Mouse (Mus musculus): ENCODE measurements around the gene Grin2d. TPM values are rescaled to one million over a fixed set of nuclear protein-coding genes. Genes with fewer than 3 reads are reported as not detected.

Gene Grin2d
- total and polyA plus RNA-seq, 2 experiments from 2014 or later: 4.4 to 37.8 TPM

- Histone ChIP-seq H3K27ac (no peak overlapping the region; the same call in 1 of the 2 replicates), H3K4me2 (ENCODE audit: low read depth, low read length) (no peak overlapping the region), H3K4me1 (ENCODE audit: insufficient read depth, low read length) (peaks cover 3% of the 10 kb centered on the region; the same call in 1 of the 2 replicates), H3K27me3 (ENCODE audit: insufficient read depth, low read length) (no peaks in the 10 kb centered on the region), H3K4me3 (ENCODE audit: low read length) (no peak overlapping the region), H3K36me3 (ENCODE audit: insufficient read depth, low read length) (peaks cover 22% of the 10 kb centered on the region), H3K9ac (replicated peaks; ENCODE audit: low read length) (no peak overlapping the region), H3K9me3 (ENCODE audit: low read length) (no peaks in the 10 kb centered on the region)
- DNase-seq (ENCODE audit: low spot score): peak; percentile 96
- TF ChIP-seq CTCF (IDR thresholded peaks at IDR 0.05; ENCODE audit: low read depth): peak; percentile 100
- 4% methylated on average over 12 of the region's 12 CpGs for WGBS
- peak; percentile 71 for ATAC-seq
Measured at GRCm38 (mm10) chr7:45801348-45801747, 76.8 kb downstream of the Grin2d start.

- 35% methylated on average over 20 of the region's 25 CpGs for WGBS
- ATAC-seq: no peak
- H3K36me3 ChIP-seq (ENCODE audit: insufficient read depth, low read length): peaks cover 26% of the 10 kb centered on the region
Measured at GRCm38 (mm10) chr7:45800546-45801204, 77.5 kb downstream of the Grin2d start.

GRCm38 (mm10) chr7:45800001-45800400 is 78.2 kb downstream of the Grin2d start:
- H3K27me3 ChIP-seq (ENCODE audit: insufficient read depth, low read length): no peaks in the 10 kb centered on the region
- peaks cover 31% of the 10 kb centered on the region for H3K36me3 ChIP-seq (ENCODE audit: insufficient read depth, low read length)
- no peak for TF ChIP-seq CTCF (IDR thresholded peaks at IDR 0.05; ENCODE audit: low read depth)

More at GRCm38 (mm10) chr7:45800546-45801204, 77.5 kb downstream of the Grin2d start:
- no peak for TF ChIP-seq CTCF (IDR thresholded peaks at IDR 0.05; ENCODE audit: low read depth)
- H3K27me3 ChIP-seq (ENCODE audit: insufficient read depth, low read length): no peaks in the 10 kb centered on the region
- peak overlapping the region; percentile 22; the same call in 1 of the 2 replicates for H3K27ac ChIP-seq
- no peak for DNase-seq (ENCODE audit: low spot score)
- peak overlapping the region; percentile 14; the same call in 1 of the 2 replicates for H3K4me2 ChIP-seq (ENCODE audit: low read depth, low read length)
- no peak overlapping the region for H3K4me3 ChIP-seq (ENCODE audit: low read length)
- peaks cover 3% of the 10 kb centered on the region; the same call in 1 of the 2 replicates for H3K4me1 ChIP-seq (ENCODE audit: insufficient read depth, low read length)
- no peaks in the 10 kb centered on the region for H3K9me3 ChIP-seq (ENCODE audit: low read length)
- no peak overlapping the region for H3K9ac ChIP-seq (replicated peaks; ENCODE audit: low read length)

GRCm38 (mm10) chr7:45798931-45799330 is 79.2 kb downstream of the Grin2d start:
- no peak overlapping the region; the same call in 1 of the 2 replicates for H3K4me2 ChIP-seq (ENCODE audit: low read depth, low read length)
- TF ChIP-seq CTCF (IDR thresholded peaks at IDR 0.05; ENCODE audit: low read depth): no peak
- no peak overlapping the region for H3K9ac ChIP-seq (replicated peaks; ENCODE audit: low read length)
- DNase-seq (ENCODE audit: low spot score) (no peak), ATAC-seq (no peak)
- H3K27me3 ChIP-seq (ENCODE audit: insufficient read depth, low read length): no peaks in the 10 kb centered on the region
- peaks cover 3% of the 10 kb centered on the region; the same call in 1 of the 2 replicates for H3K4me1 ChIP-seq (ENCODE audit: insufficient read depth, low read length)
- 58% methylated on average over 7 of the region's 7 CpGs for WGBS
- H3K4me3 ChIP-seq (ENCODE audit: low read length): no peak overlapping the region
- no peak overlapping the region for H3K27ac ChIP-seq
- no peaks in the 10 kb centered on the region for H3K9me3 ChIP-seq (ENCODE audit: low read length)
- peaks cover 29% of the 10 kb centered on the region for H3K36me3 ChIP-seq (ENCODE audit: insufficient read depth, low read length)

More at GRCm38 (mm10) chr7:45800001-45800400, 78.2 kb downstream of the Grin2d start:
- H3K27ac ChIP-seq: no peak overlapping the region
- WGBS: 50% methylated on average over 7 of the region's 7 CpGs
- no peak overlapping the region for H3K4me3 ChIP-seq (ENCODE audit: low read length)
- H3K4me1 ChIP-seq (ENCODE audit: insufficient read depth, low read length): peaks cover 3% of the 10 kb centered on the region; the same call in 1 of the 2 replicates
- H3K9ac ChIP-seq (replicated peaks; ENCODE audit: low read length): no peak overlapping the region
- ATAC-seq (no peak), DNase-seq (ENCODE audit: low spot score) (no peak)
- no peaks in the 10 kb centered on the region for H3K9me3 ChIP-seq (ENCODE audit: low read length)
- H3K4me2 ChIP-seq (ENCODE audit: low read depth, low read length): no peak overlapping the region

DNA sequence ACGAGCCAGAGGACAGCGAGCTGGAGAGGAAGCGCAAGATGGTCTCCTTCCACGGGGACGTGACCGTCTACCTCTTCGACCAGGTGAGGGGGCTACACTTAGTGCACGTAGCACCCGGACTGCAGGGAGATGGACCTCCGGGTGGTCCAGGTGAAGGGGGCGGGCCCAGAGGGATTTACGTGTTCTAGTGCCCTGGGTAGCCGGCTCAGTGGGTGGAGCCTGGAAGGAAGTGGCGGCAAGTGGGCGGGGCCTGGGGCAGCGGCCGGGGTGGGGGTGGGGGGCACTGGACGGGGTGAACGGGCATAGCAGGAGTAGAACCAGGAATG is 79.7 kb downstream of the Grin2d start:
- ATAC-seq (no peak), DNase-seq (ENCODE audit: low spot score) (peak; percentile 15)
- 7% methylated on average over 19 of the region's 19 CpGs for WGBS
- H3K9me3 ChIP-seq (ENCODE audit: low read length): no peaks in the 10 kb centered on the region
- H3K4me3 ChIP-seq (ENCODE audit: low read length): peak overlapping the region; percentile 26
- peak overlapping the region; percentile 55 for H3K4me2 ChIP-seq (ENCODE audit: low read depth, low read length)
- no peak overlapping the region for H3K27ac ChIP-seq
- H3K4me1 ChIP-seq (ENCODE audit: insufficient read depth, low read length): peaks cover 3% of the 10 kb centered on the region; the same call in 1 of the 2 replicates
- no peak for TF ChIP-seq CTCF (IDR thresholded peaks at IDR 0.05; ENCODE audit: low read depth)
- peak overlapping the region; percentile 47; the same call in 1 of the 2 replicates for H3K9ac ChIP-seq (replicated peaks; ENCODE audit: low read length)
- peaks cover 25% of the 10 kb centered on the region for H3K36me3 ChIP-seq (ENCODE audit: insufficient read depth, low read length)
- no peaks in the 10 kb centered on the region for H3K27me3 ChIP-seq (ENCODE audit: insufficient read depth, low read length)

DNA sequence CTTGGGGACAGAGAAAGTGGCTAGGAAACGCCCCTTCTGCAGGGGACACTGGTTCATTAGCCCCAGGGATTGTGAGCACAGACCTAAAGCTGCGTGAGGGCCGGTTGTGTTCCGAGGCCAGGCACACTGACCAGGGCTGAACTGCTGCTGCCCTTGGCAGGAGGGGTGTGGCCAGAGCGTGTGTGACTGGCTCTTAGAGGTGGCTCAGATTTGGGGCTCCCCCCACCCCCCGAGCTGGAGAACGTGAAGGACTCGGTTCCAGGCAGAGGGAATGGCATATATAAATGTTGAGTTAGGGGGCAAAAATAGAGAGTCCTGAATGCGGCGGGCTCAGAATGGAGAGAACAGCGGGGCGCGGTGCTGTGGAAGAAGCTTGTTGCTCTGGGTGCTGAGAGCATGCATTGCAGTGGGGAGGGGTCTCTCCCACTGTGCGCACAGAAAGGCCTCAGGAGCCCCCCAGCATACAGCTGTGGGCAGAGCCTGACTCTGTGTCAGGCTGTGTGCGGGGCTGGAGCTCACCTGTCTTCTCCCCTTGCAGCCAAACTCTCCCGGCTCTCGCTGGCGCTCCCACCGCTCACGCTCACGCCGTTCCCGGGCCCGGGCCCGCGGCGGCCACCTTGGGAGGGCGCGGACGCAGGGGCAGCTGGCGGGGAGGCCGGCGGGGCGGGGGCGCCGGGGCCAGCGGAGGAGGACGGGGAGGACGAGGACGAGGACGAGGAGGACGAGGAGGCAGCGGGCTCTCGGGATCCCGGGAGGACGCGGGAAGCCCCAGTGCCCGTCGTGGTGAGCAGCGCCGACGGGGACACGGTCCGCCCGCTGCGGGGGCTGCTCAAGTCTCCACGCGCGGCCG is 80.3 kb downstream of the Grin2d start:
- 6% methylated on average over 59 of the region's 60 CpGs for WGBS
- TF ChIP-seq CTCF (IDR thresholded peaks at IDR 0.05; ENCODE audit: low read depth): no peak
- H3K36me3 ChIP-seq (ENCODE audit: insufficient read depth, low read length): peaks cover 24% of the 10 kb centered on the region
- no peaks in the 10 kb centered on the region for H3K9me3 ChIP-seq (ENCODE audit: low read length)
- H3K27ac ChIP-seq: no peak overlapping the region
- H3K27me3 ChIP-seq (ENCODE audit: insufficient read depth, low read length): no peaks in the 10 kb centered on the region
- DNase-seq (ENCODE audit: low spot score) (peak; percentile 14), ATAC-seq (no peak)
- H3K4me2 ChIP-seq (ENCODE audit: low read depth, low read length): peak overlapping the region; percentile 55
- peak overlapping the region; percentile 47 for H3K9ac ChIP-seq (replicated peaks; ENCODE audit: low read length)
- H3K4me1 ChIP-seq (ENCODE audit: insufficient read depth, low read length): peaks cover 3% of the 10 kb centered on the region; the same call in 1 of the 2 replicates
- H3K4me3 ChIP-seq (ENCODE audit: low read length): peak overlapping the region; percentile 26

All from hindbrain, postnatal 0 days (tissue).